Mouse (Mus musculus) ES-Bruce4 (cell line): ENCODE results near the gene Lef1. TPM values are rescaled to one million over a fixed set of nuclear protein-coding genes. Genes with fewer than 3 reads are reported as not detected.

Experiments used
- H3K27ac ChIP-seq: 2 replicates; pipeline ENCODE4 v1.5.1; 2012; ENCODE audit warnings: low read length, inconsistent platforms; ENCODE audit not compliant: insufficient read depth
- H3K27me3 ChIP-seq: 2 replicates; pipeline ENCODE4 v1.6.1; 2012; ENCODE audit warnings: mild to moderate bottlenecking, low read length, inconsistent platforms; ENCODE audit not compliant: control insufficient read depth, poor library complexity, insufficient read depth, severe bottlenecking
- H3K36me3 ChIP-seq: 2 replicates; pipeline ENCODE4 v1.6.1; 2012; ENCODE audit warnings: inconsistent platforms, mild to moderate bottlenecking, low read length, moderate library complexity; ENCODE audit not compliant: control insufficient read depth, poor library complexity, insufficient read depth, severe bottlenecking
- H3K4me1 ChIP-seq: one replicate; pipeline ENCODE4 v1.8.1; 2011; ENCODE audit warnings: low read length; ENCODE audit not compliant: control insufficient read depth, insufficient read depth
- H3K4me3 ChIP-seq: 2 replicates; pipeline ENCODE4 v1.5.1; 2011; ENCODE audit warnings: low read depth, mild to moderate bottlenecking, low read length
- H3K9ac ChIP-seq: 2 replicates; pipeline ENCODE4 v1.6.1; 2012; ENCODE audit warnings: low read depth, mild to moderate bottlenecking, inconsistent platforms; ENCODE audit not compliant: poor library complexity, severe bottlenecking
- H3K9me3 ChIP-seq: replicated peaks from 2 replicates; pipeline ENCODE4 v1.6.1; 2012; ENCODE audit warnings: mild to moderate bottlenecking, low read length, inconsistent platforms; ENCODE audit not compliant: control insufficient read depth, poor library complexity, insufficient read depth, severe bottlenecking
- CTCF ChIP-seq: IDR thresholded peaks from one replicate; pipeline ENCODE4 v1.8.1; 2011; ENCODE audit warnings: low read depth, low read length
- EP300 ChIP-seq: IDR thresholded peaks from 2 replicates; pipeline ENCODE4 v1.6.1; 2011; ENCODE audit warnings: low read depth, low read length; ENCODE audit not compliant: insufficient read depth
- POLR2A ChIP-seq: IDR thresholded peaks from one replicate; pipeline ENCODE4 v1.8.1; 2011; ENCODE audit warnings: low read length; ENCODE audit not compliant: insufficient read depth
- polyA plus RNA-seq: library from polyadenylated mRNA; stranded (reverse); fragments of >200 nt; gene quantifications from 2 replicates; pipeline ENCODE4 v1.2.4, GENCODE M21; 2011; ENCODE audit warnings: low read depth; ENCODE audit not compliant: missing spikeins, insufficient read depth, insufficient read length

The Lef1 gene
- 3.4 and 5.4 TPM in 2 replicates for polyA plus RNA-seq

- H3K27ac ChIP-seq, result no peak within 1 kb of the TSS
- no peak for TF ChIP-seq EP300
- TF ChIP-seq CTCF, result no peak
- TF ChIP-seq POLR2A, result no peak
Observed at GRCm38 (mm10) chr3:131110191-131111150, at the start of gene Lef1. Lef1 (plus strand) TSS chr3:131110471.

GRCm38 (mm10) chr3:131065001-131065400 is 45.3 kb upstream of the Lef1 start:
- TF ChIP-seq EP300 (no peak), POLR2A (no peak), CTCF (no peak)

More at GRCm38 (mm10) chr3:131110191-131111150, at the start of gene Lef1:
- Histone ChIP-seq H3K4me1 (no peaks in the 10 kb centered on the region), H3K4me3 (peak within 1 kb of the TSS; percentile 56), H3K9me3 (no peaks in the 10 kb centered on the region), H3K27me3 (peaks cover 43% of the 10 kb centered on the region), H3K36me3 (no peaks in the 10 kb centered on the region), H3K9ac (peak within 1 kb of the TSS; percentile 36; the same call in 1 of the 2 replicates)

GRCm38 (mm10) chr3:131066171-131066570 is 44.1 kb upstream of the Lef1 start:
- H3K36me3 ChIP-seq, result no peaks in the 10 kb centered on the region
- no peak overlapping the region for H3K27ac ChIP-seq
- no peaks in the 10 kb centered on the region; the same call in 1 of the 2 replicates for H3K27me3 ChIP-seq
- no peak for TF ChIP-seq CTCF
- no peaks in the 10 kb centered on the region for H3K9me3 ChIP-seq
- H3K9ac ChIP-seq, result no peak overlapping the region
- no peaks in the 10 kb centered on the region for H3K4me1 ChIP-seq
- H3K4me3 ChIP-seq, result no peak overlapping the region

More at GRCm38 (mm10) chr3:131065001-131065400, 45.3 kb upstream of the Lef1 start:
- Histone ChIP-seq H3K4me3 (no peak overlapping the region), H3K27ac (no peak overlapping the region), H3K9ac (no peak overlapping the region), H3K4me1 (no peaks in the 10 kb centered on the region), H3K36me3 (no peaks in the 10 kb centered on the region), H3K9me3 (no peaks in the 10 kb centered on the region), H3K27me3 (no peaks in the 10 kb centered on the region; the same call in 1 of the 2 replicates)

- Histone ChIP-seq H3K9ac (no peak overlapping the region), H3K4me1 (no peaks in the 10 kb centered on the region), H3K36me3 (no peaks in the 10 kb centered on the region), H3K4me3 (no peak overlapping the region), H3K9me3 (no peaks in the 10 kb centered on the region), H3K27me3 (no peaks in the 10 kb centered on the region), H3K27ac (no peak overlapping the region)
- TF ChIP-seq POLR2A, result no peak
- TF ChIP-seq CTCF, result no peak
- no peak for TF ChIP-seq EP300
Observed at GRCm38 (mm10) chr3:131068000-131068399, 42.3 kb upstream of the Lef1 start.

GRCm38 (mm10) chr3:131070210-131070609 is 40.1 kb upstream of the Lef1 start:
- Histone ChIP-seq H3K4me1 (no peaks in the 10 kb centered on the region), H3K9ac (no peak overlapping the region), H3K27ac (no peak overlapping the region), H3K27me3 (no peaks in the 10 kb centered on the region), H3K36me3 (no peaks in the 10 kb centered on the region), H3K9me3 (no peaks in the 10 kb centered on the region), H3K4me3 (no peak overlapping the region)
- TF ChIP-seq CTCF (no peak), POLR2A (no peak), EP300 (no peak)

- Histone ChIP-seq H3K4me3 (no peak overlapping the region), H3K27ac (no peak overlapping the region), H3K36me3 (no peaks in the 10 kb centered on the region), H3K9me3 (no peaks in the 10 kb centered on the region), H3K9ac (no peak overlapping the region), H3K27me3 (no peaks in the 10 kb centered on the region), H3K4me1 (no peaks in the 10 kb centered on the region)
- TF ChIP-seq EP300 (no peak), CTCF (no peak), POLR2A (no peak)
Observed at GRCm38 (mm10) chr3:131072661-131073060, 37.6 kb upstream of the Lef1 start.
